Mouse (Mus musculus) left cerebral cortex, adult 2 months (tissue): Measurements from ENCODE around the gene F11. TPM values are rescaled to one million over a fixed set of nuclear protein-coding genes. Genes with fewer than 3 reads are reported as not detected.
A peak's percentile ranks its signal among the peaks of the same experiment; 100 is the strongest.

ENCODE experiments used
- DNase-seq, 2 experiments: peaks; one replicate each; pipeline ENCODE4 v3.0.0; 2021 to 2022; ENCODE audit warnings: low spot score in 2 of 2, mixed read lengths in 1 of 2; ENCODE audit errors: extremely low spot score in 1 of 2
- H3K27ac ChIP-seq: fragments of 200-600 bp; 2 replicates; pipeline ENCODE4 v1.8.1; 2022
- H3K4me3 ChIP-seq: fragments of 200-600 bp; 2 replicates; pipeline ENCODE4 v1.8.1; 2022
- CTCF ChIP-seq: fragments of 200-600 bp; IDR thresholded peaks from 2 replicates; pipeline ENCODE4 v1.8.1; 2022; ENCODE audit warnings: antibody characterized with exemption, mild to moderate bottlenecking, moderate library complexity
- intact Hi-C: fragments of 180-260 bp; cut with DNase I; formaldehyde crosslinking; loops from one replicate; pipeline ENCODE4 v1.15.1; 2025
- total RNA-seq, 2 experiments: library from RNA; stranded (reverse); gene quantifications; 2 replicates each; pipeline ENCODE4 v1.2.3; 2021

F11 gene
- total RNA-seq, 2 experiments from 2014 or later, result not detected

- no peak overlapping the region for H3K4me3 ChIP-seq
- H3K27ac ChIP-seq, result no peak overlapping the region
- intact Hi-C loops, result no loop called here
- no peak for DNase-seq
- no peak for TF ChIP-seq CTCF
These were observed 6.0 kb upstream of the F11 start for GRCm38 (mm10) chr8:45267611-45268391.

GRCm38 (mm10) chr8:45266993-45267392 lies 5.2 kb upstream of the F11 start:
- Histone ChIP-seq H3K27ac (no peak overlapping the region), H3K4me3 (no peak overlapping the region)
- no peak for DNase-seq
- intact Hi-C loops, result no loop called here
- TF ChIP-seq CTCF, result no peak

GRCm38 (mm10) chr8:45264918-45265317 lies 3.1 kb upstream of the F11 start:
- Histone ChIP-seq H3K4me3 (no peak overlapping the region), H3K27ac (no peak overlapping the region)
- no peak for DNase-seq
- intact Hi-C loops, result no loop called here
- TF ChIP-seq CTCF, result no peak

GRCm38 (mm10) chr8:45262851-45263250 lies 1.0 kb upstream of the F11 start:
- no peak overlapping the region for H3K4me3 ChIP-seq
- DNase-seq, result no peak
- intact Hi-C loops, result no loop called here
- no peak for TF ChIP-seq CTCF
- H3K27ac ChIP-seq, result no peak overlapping the region

- TF ChIP-seq CTCF, result no peak
- no peak overlapping the region for H3K27ac ChIP-seq
- DNase-seq, result no peak
- no peak overlapping the region for H3K4me3 ChIP-seq
- intact Hi-C loops, result no loop called here
These were observed 3.4 kb downstream of the F11 start for GRCm38 (mm10) chr8:45258421-45258820.

GRCm38 (mm10) chr8:45255040-45255439 lies 6.8 kb downstream of the F11 start:
- intact Hi-C loops, result no loop called here
- no peak overlapping the region for H3K27ac ChIP-seq
- DNase-seq, result no peak
- H3K4me3 ChIP-seq, result no peak overlapping the region
- no peak for TF ChIP-seq CTCF

- Histone ChIP-seq H3K27ac (no peak overlapping the region), H3K4me3 (no peak overlapping the region)
- no peak for TF ChIP-seq CTCF
- DNase-seq, result no peak
- intact Hi-C loops, result no loop called here
These were observed 7.5 kb downstream of the F11 start for GRCm38 (mm10) chr8:45254194-45254842.

- intact Hi-C loops, result no loop called here
- no peak for DNase-seq
- H3K4me3 ChIP-seq, result no peak overlapping the region
- no peak overlapping the region for H3K27ac ChIP-seq
- no peak for TF ChIP-seq CTCF
These were observed 8.2 kb downstream of the F11 start for GRCm38 (mm10) chr8:45253586-45253985.

- intact Hi-C loops, result no loop called here
- H3K4me3 ChIP-seq, result no peak overlapping the region
- no peak overlapping the region for H3K27ac ChIP-seq
- DNase-seq, result no peak
- TF ChIP-seq CTCF, result no peak
These were observed 8.7 kb downstream of the F11 start for GRCm38 (mm10) chr8:45253111-45253510.

GRCm38 (mm10) chr8:45246307-45246706 lies 15.5 kb downstream of the F11 start:
- intact Hi-C loops, result no loop called here
- no peak for TF ChIP-seq CTCF

GRCm38 (mm10) chr8:45239363-45239762 lies 22.5 kb downstream of the F11 start:
- Histone ChIP-seq H3K4me3 (no peak overlapping the region), H3K27ac (no peak overlapping the region)
- intact Hi-C loops, result loop anchor here (5.0 kb wide), 2 partner anchors 187 to 302 kb away; partner anchors contain the start of gene Fat1
- DNase-seq, result no peak
- no peak for TF ChIP-seq CTCF

More at GRCm38 (mm10) chr8:45246307-45246706, 15.5 kb downstream of the F11 start:
- Histone ChIP-seq H3K4me3 (no peak overlapping the region), H3K27ac (no peak overlapping the region)
- DNase-seq, result no peak

- Histone ChIP-seq H3K4me3 (no peak overlapping the region), H3K27ac (no peak overlapping the region)
- intact Hi-C loops, result loop anchor here (1.0 to 5.0 kb wide), 3 partner anchors 170 to 301 kb away; partner anchors contain the start of gene Fat1
- TF ChIP-seq CTCF, result peak; percentile 78
- peak in 1 of 2 experiments; percentile 25 for DNase-seq
These were observed 23.5 kb downstream of the F11 start for GRCm38 (mm10) chr8:45238282-45238681.
